Mouse (Mus musculus) spleen, adult 10 weeks (tissue): ENCODE measurements around the gene Kif7. TPM values are rescaled to one million over a fixed set of nuclear protein-coding genes. Genes with fewer than 3 reads are reported as not detected.

Experiments
- polyA plus RNA-seq: library from polyadenylated mRNA; stranded (reverse); fragments of 350-450 nt; fragmentation: Illumina TruSeq; extraction: RNeasy Lipid Tissue Mini Kit (QIAGEN cat#74804); gene quantifications from one replicate; pipeline ENCODE4 v1.2.3, GENCODE M21; 2015; ENCODE audit warnings: low replicate concordance; ENCODE audit not compliant: insufficient read depth

Gene Kif7
- 0.47 TPM for polyA plus RNA-seq

GRCm38 (mm10) chr7:79715187-79715981 is at the start of gene Kif7:
Kif7 (minus strand) TSS chr7:79715720.

GRCm38 (mm10) chr7:79742659-79743536 is 27.4 kb upstream of the Kif7 start, which contains the start of the genes Pex11a and Wdr93:
Pex11a (minus strand) TSS chr7:79743131.
Wdr93 (plus strand) TSS chr7:79743163.

GRCm38 (mm10) chr7:79732622-79733021 is 17.1 kb upstream of the Kif7 start, which contains the start of gene Plin1:
Plin1 (minus strand) TSS chr7:79732903.

GRCm38 (mm10) chr7:79659578-79660290 is 55.8 kb downstream of the Kif7 start, which contains the start of gene Ticrr:
Ticrr (plus strand) TSS chr7:79660196.

Other genes starting within 250 kb of the Kif7 start
- gene Polg, start 249.4 kb downstream of the Kif7 start, polyA plus RNA-seq: 75.4 TPM
- gene Rhcg, start 98.1 kb downstream of the Kif7 start, polyA plus RNA-seq: not detected
- gene Ticrr, start 55.5 kb downstream of the Kif7 start, polyA plus RNA-seq: 3.0 TPM
- gene Plin1, start 17.2 kb upstream of the Kif7 start, polyA plus RNA-seq: 0.76 TPM
- 3.9 TPM for gene Pex11a, start 27.4 kb upstream of the Kif7 start, polyA plus RNA-seq
- gene Wdr93, start 27.4 kb upstream of the Kif7 start, polyA plus RNA-seq: not detected
- gene Mesp1, start 78.1 kb upstream of the Kif7 start, polyA plus RNA-seq: not detected
- not detected for gene Mesp2, start 95.0 kb upstream of the Kif7 start, polyA plus RNA-seq
- 33.3 TPM for gene Anpep, start 145.3 kb upstream of the Kif7 start, polyA plus RNA-seq
- 21.9 TPM for gene Ap3s2, start 204.9 kb upstream of the Kif7 start, polyA plus RNA-seq
- gene Arpin, start 219.6 kb upstream of the Kif7 start, polyA plus RNA-seq: 9.6 TPM